8 mouse cellular contexts compared by ENCODE assay signal in the genomic region with DNA sequence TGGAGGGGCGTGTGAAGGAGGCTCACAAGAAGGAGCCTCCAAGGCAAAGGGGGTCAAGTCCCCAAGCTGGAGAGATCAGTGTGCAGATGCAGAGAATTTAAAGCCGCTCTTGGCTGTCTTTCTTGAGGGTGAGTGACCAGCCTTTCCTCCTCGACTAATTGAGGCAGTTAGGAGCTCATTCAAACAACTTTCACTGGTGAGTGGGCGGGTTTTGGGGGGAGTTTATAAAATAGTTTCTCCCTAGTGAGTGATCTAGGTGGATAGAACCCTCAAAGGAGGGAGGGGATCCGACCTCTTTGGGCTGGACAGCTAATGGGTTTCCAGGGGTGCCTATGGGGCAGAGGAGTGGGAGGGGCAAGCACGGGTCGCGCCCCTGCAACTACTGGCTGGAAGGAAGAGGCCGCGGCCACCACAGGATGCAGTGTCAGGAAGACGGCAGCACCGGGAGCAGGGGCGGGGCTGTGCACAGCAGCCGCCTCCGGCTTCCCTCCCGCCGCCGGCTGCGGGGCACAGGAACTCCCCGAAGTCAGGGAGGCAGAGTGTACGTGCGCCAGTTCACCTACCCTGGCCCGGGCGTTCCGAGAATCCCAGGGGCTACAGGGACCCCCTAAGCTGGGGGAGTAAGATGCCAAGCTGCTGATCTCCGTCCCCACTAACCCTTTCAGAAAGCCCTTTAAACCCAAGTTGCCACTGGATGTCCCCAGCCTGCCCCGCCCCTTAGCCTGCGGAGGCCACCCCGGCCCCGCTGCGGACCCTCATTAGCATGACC.
DNase-seq lines count a peak whose midpoint lies in the region; ATAC-seq lines count a peak whose summit lies in the region.

No protein-coding gene starts in this region.

- H3K4me2 ChIP-seq in intestine, embryonic 15.5 days (replicated peaks), result peak overlapping the region; percentile 96
- H3K4me2 ChIP-seq in liver, embryonic 16.5 days (ENCODE audit: low read depth, low read length), result peak overlapping the region; percentile 79

- H3K27ac ChIP-seq in intestine, embryonic 15.5 days, result peak overlapping the region; percentile 88
- peak overlapping the region; percentile 69 for H3K27ac ChIP-seq in liver, embryonic 16.5 days (ENCODE audit: low read length)

- peak; percentile 61 for DNase-seq in ovary, postnatal 36 days (ENCODE audit: low spot score)
- DNase-seq in ovary, postnatal 14 days (ENCODE audit: low spot score), result no peak
- DNase-seq in heart, adult 11 months, result peak; percentile 99
- DNase-seq in natural killer cell, adult 2 months (ENCODE audit: low spot score in 2 of 2), result peak; percentile 44 to 45
- peak; percentile 86 for DNase-seq in thymus, postnatal 25 days

- H3K9ac ChIP-seq in intestine, embryonic 15.5 days, result peak overlapping the region; percentile 72
- H3K9ac ChIP-seq in liver, embryonic 16.5 days (ENCODE audit: low read depth, low read length), result peak overlapping the region; percentile 57; the same call in 1 of the 2 replicates

- WGBS in intestine, embryonic 15.5 days, result 3% methylated on average over 31 of the region's 31 CpGs
- WGBS in liver, embryonic 16.5 days (ENCODE audit: insufficient replicate concordance), result 2% methylated on average over 28 of the region's 31 CpGs

- peaks cover 61% of the 10 kb centered on the region for H3K4me1 ChIP-seq in intestine, embryonic 15.5 days (replicated peaks)
- H3K4me1 ChIP-seq in liver, embryonic 16.5 days (ENCODE audit: control insufficient read depth, low read depth, low read length), result peaks cover 12% of the 10 kb centered on the region

- H3K36me3 ChIP-seq in intestine, embryonic 15.5 days, result no peaks in the 10 kb centered on the region
- H3K36me3 ChIP-seq in liver, embryonic 16.5 days (ENCODE audit: control insufficient read depth, insufficient read depth), result no peaks in the 10 kb centered on the region

- H3K9me3 ChIP-seq in intestine, embryonic 15.5 days, result no peaks in the 10 kb centered on the region
- H3K9me3 ChIP-seq in liver, embryonic 16.5 days (replicated peaks; ENCODE audit: control insufficient read depth, low read length), result no peaks in the 10 kb centered on the region

- H3K27me3 ChIP-seq in intestine, embryonic 15.5 days (replicated peaks), result no peaks in the 10 kb centered on the region
- H3K27me3 ChIP-seq in liver, embryonic 16.5 days (ENCODE audit: control insufficient read depth, insufficient read depth, low read depth, low read length), result peaks cover 30% of the 10 kb centered on the region

- H3K4me3 ChIP-seq in intestine, embryonic 15.5 days (replicated peaks), result peak overlapping the region; percentile 75
- peak overlapping the region; percentile 61 for H3K4me3 ChIP-seq in liver, embryonic 16.5 days (ENCODE audit: low read depth, low read length)

- ATAC-seq in common myeloid progenitor, adult 5-6 weeks (replicated peaks; ENCODE audit: low read depth, poor library complexity, severe bottlenecking), result peak; percentile 78
- ATAC-seq in intestine, embryonic 15.5 days, result peak; percentile 53
- ATAC-seq in liver, embryonic 16.5 days (ENCODE audit: low read depth), result peak; percentile 60
